Mouse (Mus musculus) myocyte (in vitro differentiated cells): Measurements from ENCODE around the gene Myo1f. TPM values are rescaled to one million over a fixed set of nuclear protein-coding genes. Genes with fewer than 3 reads are reported as not detected.

Experiments
- H3K27me3 ChIP-seq: one replicate; pipeline ENCODE4 v1.6.1; 2011; ENCODE audit not compliant: control insufficient read depth, insufficient read depth, insufficient read length
- H3K36me3 ChIP-seq: one replicate; pipeline ENCODE4 v1.6.1; 2011; ENCODE audit not compliant: control insufficient read depth, insufficient read depth
- H3K4me2 ChIP-seq: one replicate; pipeline ENCODE4 v1.6.1; 2011; ENCODE audit warnings: low read depth, control low read depth
- H3K4me3 ChIP-seq: one replicate; pipeline ENCODE4 v1.5.1; 2011; ENCODE audit warnings: mild to moderate bottlenecking, control low read depth, moderate library complexity
- H3K79me2 ChIP-seq: one replicate; pipeline ENCODE4 v1.6.1; 2011; ENCODE audit not compliant: control insufficient read depth, insufficient read depth
- H3ac ChIP-seq: one replicate; pipeline ENCODE4 v1.6.1; 2011; ENCODE audit not compliant: control insufficient read depth, insufficient read length
- CEBPB ChIP-seq: IDR thresholded peaks from 2 replicates; pipeline ENCODE4 v1.6.1; 2011; ENCODE audit warnings: mild to moderate bottlenecking, moderate library complexity; ENCODE audit not compliant: poor library complexity, insufficient read depth, severe bottlenecking
- E2F4 ChIP-seq: IDR thresholded peaks from one replicate; pipeline ENCODE4 v1.6.1; 2011; ENCODE audit warnings: mild to moderate bottlenecking, control low read depth, moderate library complexity; ENCODE audit not compliant: insufficient read depth
- MAX ChIP-seq: IDR thresholded peaks from one replicate; pipeline ENCODE4 v1.6.1; 2011; ENCODE audit warnings: low read depth, mild to moderate bottlenecking, control low read depth
- MYOD1 ChIP-seq, 3 experiments: IDR thresholded peaks; one replicate each; pipeline ENCODE4 v1.6.1; 2011; ENCODE audit warnings: control low read depth in 2 of 3, low read depth in 2 of 3, mild to moderate bottlenecking in 2 of 3, moderate library complexity in 1 of 3; ENCODE audit not compliant: insufficient read length in 2 of 3, control insufficient read depth in 1 of 3
- MYOG ChIP-seq, 3 experiments: IDR thresholded peaks; one replicate each; pipeline ENCODE4 v1.6.1; 2011; ENCODE audit warnings: control low read depth in 2 of 3, low read depth in 2 of 3, mild to moderate bottlenecking in 2 of 3; ENCODE audit not compliant: insufficient read length in 2 of 3, control insufficient read depth in 1 of 3, insufficient read depth in 1 of 3
- POLR2A ChIP-seq: IDR thresholded peaks from one replicate; pipeline ENCODE4 v1.6.1; 2011; ENCODE audit warnings: low read depth, mild to moderate bottlenecking, control low read depth, moderate library complexity; ENCODE audit not compliant: insufficient read length
- POLR2AphosphoS2 ChIP-seq: IDR thresholded peaks from one replicate; pipeline ENCODE4 v1.6.1; 2011; ENCODE audit warnings: low read depth, control low read depth; ENCODE audit not compliant: insufficient read length
- REST ChIP-seq: IDR thresholded peaks from one replicate; pipeline ENCODE4 v1.6.1; 2011; ENCODE audit warnings: mild to moderate bottlenecking, control low read depth, moderate library complexity; ENCODE audit not compliant: insufficient read depth, insufficient read length
- SRF ChIP-seq: IDR thresholded peaks from one replicate; pipeline ENCODE4 v1.6.1; 2011; ENCODE audit warnings: low read depth; ENCODE audit not compliant: control insufficient read depth, insufficient read length
- TCF12 ChIP-seq: IDR thresholded peaks from one replicate; pipeline ENCODE4 v1.6.1; 2011; ENCODE audit warnings: mild to moderate bottlenecking, control low read depth; ENCODE audit not compliant: poor library complexity, insufficient read depth, severe bottlenecking
- TCF3 ChIP-seq: IDR thresholded peaks from one replicate; pipeline ENCODE4 v1.6.1; 2011; ENCODE audit warnings: low read depth, control low read depth; ENCODE audit not compliant: insufficient read length
- USF1 ChIP-seq: IDR thresholded peaks from one replicate; pipeline ENCODE4 v1.6.1; 2011; ENCODE audit warnings: low read depth, mild to moderate bottlenecking, control low read depth, moderate library complexity
- polyA plus RNA-seq: library from polyadenylated mRNA; unstranded; fragments of >200 nt; fragmentation: generic; extraction: Trizol; gene quantifications from one replicate; pipeline ENCODE4 v1.2.1, GENCODE M21; 2012; ENCODE audit warnings: missing spikeins

Gene Myo1f
- polyA plus RNA-seq, 1 experiment: not detected

DNA sequence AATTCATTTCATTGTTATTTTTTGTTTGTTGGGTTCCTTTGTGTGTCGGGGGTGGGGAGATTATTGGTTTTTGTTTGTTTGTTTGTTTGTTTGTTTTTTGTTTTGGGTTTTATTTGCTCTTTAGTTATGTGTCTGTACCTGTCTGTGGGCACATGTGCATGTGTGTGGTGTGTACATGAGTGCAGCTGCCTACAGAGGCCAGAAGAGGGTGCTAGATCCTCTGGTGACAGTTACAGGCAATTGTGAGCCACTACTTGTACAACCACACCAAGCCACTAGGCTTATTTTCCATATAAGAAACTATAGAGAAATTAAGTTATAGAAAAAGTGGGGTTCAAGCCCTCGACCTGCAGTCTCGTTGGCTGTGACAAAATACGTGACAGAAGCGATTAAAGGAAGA, 41.6 kb upstream of the Myo1f start:
- H3K4me2 ChIP-seq: no peak overlapping the region
- H3K4me3 ChIP-seq: no peak overlapping the region
- no peak for TF ChIP-seq CEBPB
- no peak for TF ChIP-seq TCF3
- no peak for TF ChIP-seq MAX
- H3K79me2 ChIP-seq: no peaks in the 10 kb centered on the region
- H3ac ChIP-seq: no peak overlapping the region
- H3K27me3 ChIP-seq: peaks cover 5% of the 10 kb centered on the region
- no peaks in the 10 kb centered on the region for H3K36me3 ChIP-seq

DNA sequence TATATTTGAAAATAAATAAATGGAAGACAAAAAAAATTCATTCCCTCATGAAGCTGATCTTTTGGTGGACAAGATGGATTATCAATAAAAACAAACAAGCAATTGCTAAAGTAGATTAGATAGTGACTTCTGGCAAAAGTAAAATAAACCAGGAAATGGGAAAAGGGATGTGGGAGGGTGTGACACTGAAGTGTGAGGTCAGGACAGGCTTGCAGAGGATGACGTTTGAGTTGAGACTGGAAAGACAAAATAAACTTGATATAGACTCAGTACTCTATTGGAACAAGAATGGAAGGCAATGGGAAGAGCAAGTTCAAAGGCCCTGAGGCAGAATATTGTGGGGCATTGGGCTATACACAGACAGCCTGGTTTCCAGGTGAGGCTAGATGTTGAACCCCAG, 35.1 kb upstream of the Myo1f start:
- Histone ChIP-seq H3K4me2 (no peak overlapping the region), H3ac (no peak overlapping the region), H3K79me2 (peaks cover 6% of the 10 kb centered on the region), H3K27me3 (peaks cover 5% of the 10 kb centered on the region), H3K4me3 (no peak overlapping the region), H3K36me3 (no peaks in the 10 kb centered on the region)
- TF ChIP-seq CEBPB (no peak), TCF3 (no peak), SRF (no peak), REST (no peak), USF1 (no peak), POLR2A (no peak), POLR2AphosphoS2 (no peak), E2F4 (no peak), MYOD1 (IDR thresholded peaks at IDR 0.05; ENCODE audit: control insufficient read depth in 1 of 3, insufficient read length in 2 of 3, low read depth in 2 of 3) (no peak), MYOG (IDR thresholded peaks at IDR 0.05; ENCODE audit: control insufficient read depth in 1 of 3, insufficient read depth in 1 of 3, insufficient read length in 2 of 3, low read depth in 2 of 3) (no peak), MAX (no peak), TCF12 (no peak)

DNA sequence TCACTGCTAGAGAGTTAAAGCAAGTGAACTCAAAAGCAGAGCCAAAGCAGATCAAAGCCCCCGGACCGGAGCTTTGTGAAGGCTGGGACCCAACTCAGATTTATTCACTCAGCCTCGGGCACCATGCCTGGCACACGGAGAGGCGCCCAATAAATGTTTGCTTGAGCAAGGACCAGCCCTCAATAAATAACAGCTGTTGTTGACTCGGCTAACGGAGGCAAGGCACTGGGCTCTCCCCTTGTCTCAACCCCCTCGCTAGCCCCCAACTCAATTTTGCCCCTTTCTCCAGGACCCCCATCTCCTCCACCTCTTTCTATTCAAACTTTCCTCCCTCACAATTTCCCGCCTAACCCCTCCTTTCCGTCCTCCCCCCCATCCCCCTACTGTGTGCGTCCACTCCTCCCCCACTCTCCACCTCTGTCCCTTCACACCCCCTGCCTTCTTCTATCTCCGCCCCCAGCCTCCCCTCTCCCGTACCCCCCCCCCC, 32.0 kb upstream of the Myo1f start:
- TF ChIP-seq SRF (no peak), USF1 (no peak), CEBPB (no peak), POLR2AphosphoS2 (no peak), MYOD1 (IDR thresholded peaks at IDR 0.05; ENCODE audit: control insufficient read depth in 1 of 3, insufficient read length in 2 of 3, low read depth in 2 of 3) (no peak)
- Histone ChIP-seq H3K4me2 (peak overlapping the region; percentile 8), H3ac (peak overlapping the region; percentile 3), H3K4me3 (peak overlapping the region; percentile 41), H3K79me2 (peaks cover 6% of the 10 kb centered on the region), H3K36me3 (no peaks in the 10 kb centered on the region), H3K27me3 (no peaks in the 10 kb centered on the region)

DNA sequence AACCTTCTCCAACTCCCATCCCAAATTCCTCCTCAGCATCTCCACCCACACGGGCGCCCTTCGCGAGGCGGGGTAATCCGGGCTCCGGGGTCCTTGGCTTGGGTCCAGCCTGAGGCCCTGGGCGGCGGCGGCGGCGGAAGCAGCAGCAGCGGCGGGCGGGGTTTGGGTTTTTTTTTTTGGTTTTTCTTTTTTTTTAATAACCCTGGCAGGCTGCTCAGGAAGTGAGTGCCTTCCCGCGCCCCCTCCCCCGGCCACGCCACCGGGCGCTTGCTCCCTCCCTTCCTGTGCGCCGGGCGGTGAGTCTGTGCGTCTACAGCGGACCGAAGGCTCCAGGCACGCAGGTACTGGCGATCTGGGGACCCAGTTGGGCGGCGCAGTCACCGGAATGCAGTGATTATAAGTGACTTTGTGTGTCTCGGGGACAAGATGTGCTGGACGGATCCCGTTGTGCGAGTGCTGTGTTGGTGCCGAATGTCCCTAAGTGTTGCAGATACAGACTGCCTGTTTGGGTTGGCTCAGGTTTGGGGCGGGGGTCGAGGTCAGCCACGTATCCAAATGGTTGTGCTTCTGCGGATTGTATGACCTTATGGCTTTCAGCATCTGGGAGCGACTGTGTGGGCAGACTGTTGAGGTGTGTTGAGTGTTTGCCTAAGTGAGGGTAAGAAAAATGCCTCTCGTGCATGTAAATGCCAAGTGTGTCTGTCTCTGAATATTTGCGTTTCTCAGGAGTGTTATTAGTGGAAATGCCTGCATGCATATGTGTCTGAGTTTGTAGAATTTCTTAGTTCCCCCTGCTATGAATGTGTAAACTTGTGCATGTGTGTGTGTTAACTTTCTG, 31.4 kb upstream of the Myo1f start, which contains the start of gene Adamts10:
Gene Adamts10, plus strand, starts transcription at position 287 of the 838 bp plus-strand sequence.
- Histone ChIP-seq H3K79me2 (peaks cover 6% of the 10 kb centered on the region), H3K36me3 (no peaks in the 10 kb centered on the region), H3K4me2 (peak within 1 kb of the TSS; percentile 88), H3K27me3 (no peaks in the 10 kb centered on the region), H3ac (peak within 1 kb of the TSS; percentile 3), H3K4me3 (peak within 1 kb of the TSS; percentile 41)
- TF ChIP-seq MYOD1 (IDR thresholded peaks at IDR 0.05; ENCODE audit: control insufficient read depth in 1 of 3, insufficient read length in 2 of 3, low read depth in 2 of 3) (no peak), USF1 (no peak), POLR2A (peak; percentile 60), E2F4 (no peak), TCF3 (no peak)

DNA sequence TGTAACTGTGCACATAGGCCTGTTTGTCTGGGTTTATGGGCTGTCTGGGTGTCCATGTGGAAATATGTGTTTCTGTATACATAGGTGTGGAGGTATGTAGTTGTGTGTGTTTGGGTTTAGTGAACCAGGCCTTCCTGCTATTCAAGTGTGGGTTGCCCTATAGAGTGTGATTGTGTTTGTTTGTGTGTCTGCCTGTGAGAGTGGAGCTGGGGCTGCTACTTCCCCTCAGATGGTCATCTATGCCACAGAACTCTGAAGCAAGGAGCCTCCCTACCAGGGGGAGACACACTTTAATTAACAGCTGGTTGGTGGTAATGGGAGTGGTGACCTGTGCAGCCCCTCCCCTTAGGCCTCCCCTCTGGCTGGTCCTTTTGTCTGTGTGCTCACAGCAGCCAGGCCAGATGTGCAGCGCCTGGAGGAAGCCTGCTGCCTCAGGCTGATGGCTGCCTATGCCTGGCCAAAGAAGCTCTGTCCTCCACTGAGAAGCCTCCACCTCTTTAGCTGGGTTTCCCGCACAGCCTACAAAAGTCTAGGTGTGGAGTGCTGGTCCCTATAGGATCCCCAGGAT, 30.6 kb upstream of the Myo1f start:
- no peaks in the 10 kb centered on the region for H3K27me3 ChIP-seq
- no peaks in the 10 kb centered on the region for H3K36me3 ChIP-seq
- no peak for TF ChIP-seq MYOD1 (IDR thresholded peaks at IDR 0.05; ENCODE audit: control insufficient read depth in 1 of 3, insufficient read length in 2 of 3, low read depth in 2 of 3)
- no peak for TF ChIP-seq SRF
- no peak for TF ChIP-seq POLR2A
- no peak for TF ChIP-seq USF1
- TF ChIP-seq REST: no peak
- TF ChIP-seq TCF3: no peak
- TF ChIP-seq MYOG (IDR thresholded peaks at IDR 0.05; ENCODE audit: control insufficient read depth in 1 of 3, insufficient read depth in 1 of 3, insufficient read length in 2 of 3, low read depth in 2 of 3): no peak
- peak overlapping the region; percentile 88 for H3K4me2 ChIP-seq
- H3K4me3 ChIP-seq: peak overlapping the region; percentile 41
- H3K79me2 ChIP-seq: peaks cover 6% of the 10 kb centered on the region
- peak overlapping the region; percentile 3 for H3ac ChIP-seq
